Mouse (Mus musculus): ENCODE data around the gene Fam50b. TPM values are rescaled to one million over a fixed set of nuclear protein-coding genes. Genes with fewer than 3 reads are reported as not detected.

Fam50b gene
- polyA plus RNA-seq, 1 experiment, result 0.07 TPM

DNA sequence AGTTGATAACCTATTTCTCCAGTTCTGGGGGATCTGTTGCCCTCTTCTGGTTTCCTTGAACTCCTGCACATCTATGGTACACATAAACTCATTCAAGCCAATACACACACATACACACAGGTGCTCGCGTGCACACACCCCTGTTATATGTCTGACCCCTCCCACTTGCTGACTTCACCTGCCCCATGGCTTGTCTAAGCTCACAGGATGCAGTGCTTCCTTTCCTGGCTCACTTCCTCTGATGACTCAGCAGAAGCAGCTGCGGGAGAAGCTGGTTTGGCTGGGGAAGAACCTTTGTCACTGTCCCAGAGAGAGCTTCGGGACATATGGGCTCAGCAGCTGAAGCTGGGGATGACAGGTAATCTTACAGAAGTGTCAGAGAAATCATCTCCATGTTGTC lies 23.2 kb upstream of the Fam50b start:
- DNase-seq (ENCODE audit: low read depth), result no peak

DNA sequence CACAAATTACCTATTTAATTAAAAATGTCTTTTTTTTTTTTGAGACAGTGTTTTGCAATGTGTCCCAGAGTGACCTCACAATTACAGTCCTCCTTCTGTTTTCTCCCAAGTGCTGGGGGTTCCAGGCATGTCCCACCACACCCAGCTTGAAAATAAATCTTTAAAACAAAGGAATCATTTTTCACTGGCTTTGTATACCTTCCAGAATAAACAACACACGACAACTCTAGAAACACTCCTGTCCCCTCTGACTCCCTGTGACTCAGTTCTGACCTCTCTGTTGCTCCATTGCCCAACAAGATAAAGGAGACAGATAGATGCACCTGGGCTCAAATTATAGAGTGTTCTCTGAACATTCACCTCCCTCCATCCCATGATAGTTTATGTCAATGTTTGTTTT lies 21.8 kb upstream of the Fam50b start:
- no peak for DNase-seq (ENCODE audit: low read depth)
- TF ChIP-seq CTCF (IDR thresholded peaks at IDR 0.05; ENCODE audit: borderline replicate concordance, extremely low read depth, insufficient read depth, insufficient read length) (no peak), POLR2A (IDR thresholded peaks at IDR 0.05; ENCODE audit: borderline replicate concordance, extremely low read depth, insufficient read depth, insufficient read length, poor library complexity, severe bottlenecking) (no peak)

More for the DNA sequence above, 23.2 kb upstream of the Fam50b start:
- TF ChIP-seq POLR2A (IDR thresholded peaks at IDR 0.05; ENCODE audit: borderline replicate concordance, extremely low read depth, insufficient read depth, insufficient read length, poor library complexity, severe bottlenecking), result no peak
- no peak for TF ChIP-seq CTCF (IDR thresholded peaks at IDR 0.05; ENCODE audit: borderline replicate concordance, extremely low read depth, insufficient read depth, insufficient read length)

GRCm38 (mm10) chr13:34715437-34715838 lies 19.2 kb upstream of the Fam50b start:
- DNase-seq (ENCODE audit: low read depth), result peak; percentile 32
- no peak for TF ChIP-seq CTCF (IDR thresholded peaks at IDR 0.05; ENCODE audit: borderline replicate concordance, extremely low read depth, insufficient read depth, insufficient read length)
- TF ChIP-seq POLR2A (IDR thresholded peaks at IDR 0.05; ENCODE audit: borderline replicate concordance, extremely low read depth, insufficient read depth, insufficient read length, poor library complexity, severe bottlenecking), result no peak

DNA sequence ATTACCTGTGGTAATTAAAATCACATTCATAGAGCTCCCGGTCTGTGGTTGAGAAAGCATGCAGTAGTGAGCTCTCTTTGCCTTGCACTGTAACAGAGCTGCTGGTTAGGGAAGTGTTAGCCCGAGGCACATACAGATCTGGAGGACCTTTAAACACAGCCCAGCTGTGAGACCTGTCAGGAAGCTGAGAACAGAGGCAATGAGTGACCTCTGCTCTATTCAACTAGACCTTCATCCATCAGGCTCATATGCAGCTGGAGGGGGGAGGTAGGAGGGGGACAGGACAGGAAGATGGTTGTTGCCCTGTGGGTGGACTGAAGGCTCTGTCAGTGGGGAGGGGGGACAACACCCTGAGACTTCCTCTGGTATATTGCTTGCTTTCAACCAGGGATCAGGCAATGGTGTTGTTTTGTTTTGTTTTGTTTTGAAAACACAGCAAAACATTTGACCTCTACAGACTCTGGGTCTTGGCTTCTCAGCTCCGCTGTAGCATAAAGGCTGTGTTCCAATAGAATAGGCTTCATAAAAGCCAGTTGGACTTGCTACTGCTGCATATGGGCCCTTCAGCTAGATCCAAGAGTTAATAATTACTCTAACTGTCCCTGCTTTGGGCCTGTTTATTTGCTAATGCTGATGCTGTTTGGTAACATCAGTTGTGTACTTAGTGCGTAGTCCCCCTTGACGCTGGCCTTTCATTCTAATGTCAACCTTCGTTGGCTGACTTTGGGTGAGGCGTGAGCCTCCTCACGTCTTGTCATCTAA lies 9.6 kb upstream of the Fam50b start:
- no peak for DNase-seq (ENCODE audit: low read depth)
- TF ChIP-seq CTCF (IDR thresholded peaks at IDR 0.05; ENCODE audit: borderline replicate concordance, extremely low read depth, insufficient read depth, insufficient read length) (no peak), POLR2A (IDR thresholded peaks at IDR 0.05; ENCODE audit: borderline replicate concordance, extremely low read depth, insufficient read depth, insufficient read length, poor library complexity, severe bottlenecking) (no peak)

GRCm38 (mm10) chr13:34725800-34726476 lies 8.7 kb upstream of the Fam50b start:
- no peak for TF ChIP-seq CTCF (IDR thresholded peaks at IDR 0.05; ENCODE audit: borderline replicate concordance, extremely low read depth, insufficient read depth, insufficient read length)
- TF ChIP-seq POLR2A (IDR thresholded peaks at IDR 0.05; ENCODE audit: borderline replicate concordance, extremely low read depth, insufficient read depth, insufficient read length, poor library complexity, severe bottlenecking), result no peak
- DNase-seq (ENCODE audit: low read depth), result peak; percentile 68

- no peak for DNase-seq (ENCODE audit: low read depth)
- TF ChIP-seq CTCF (IDR thresholded peaks at IDR 0.05; ENCODE audit: borderline replicate concordance, extremely low read depth, insufficient read depth, insufficient read length) (no peak), POLR2A (IDR thresholded peaks at IDR 0.05; ENCODE audit: borderline replicate concordance, extremely low read depth, insufficient read depth, insufficient read length, poor library complexity, severe bottlenecking) (no peak)
These were observed 8.2 kb upstream of the Fam50b start for GRCm38 (mm10) chr13:34726477-34726805.

DNA sequence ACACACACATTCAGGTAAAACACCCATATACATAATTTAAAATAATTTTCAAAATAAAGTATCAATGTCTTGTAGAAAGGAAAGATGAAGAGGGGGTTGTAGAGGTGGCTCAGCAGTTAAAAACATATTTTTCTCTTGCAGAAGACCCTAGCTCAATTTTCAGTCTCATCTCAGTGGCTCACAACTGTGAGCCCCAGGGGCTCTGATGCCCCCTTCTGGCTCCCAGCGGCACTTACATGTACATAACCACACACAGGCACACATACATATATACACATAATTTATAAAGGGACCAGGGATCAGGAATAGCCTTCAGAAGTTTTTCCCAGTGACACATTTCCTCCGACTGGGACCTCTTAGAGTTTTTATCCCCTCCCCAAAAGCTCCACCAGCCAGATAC lies 7.6 kb upstream of the Fam50b start:
- no peak for TF ChIP-seq POLR2A (IDR thresholded peaks at IDR 0.05; ENCODE audit: borderline replicate concordance, extremely low read depth, insufficient read depth, insufficient read length, poor library complexity, severe bottlenecking)
- TF ChIP-seq CTCF (IDR thresholded peaks at IDR 0.05; ENCODE audit: borderline replicate concordance, extremely low read depth, insufficient read depth, insufficient read length), result no peak
- DNase-seq (ENCODE audit: low read depth), result no peak

DNA sequence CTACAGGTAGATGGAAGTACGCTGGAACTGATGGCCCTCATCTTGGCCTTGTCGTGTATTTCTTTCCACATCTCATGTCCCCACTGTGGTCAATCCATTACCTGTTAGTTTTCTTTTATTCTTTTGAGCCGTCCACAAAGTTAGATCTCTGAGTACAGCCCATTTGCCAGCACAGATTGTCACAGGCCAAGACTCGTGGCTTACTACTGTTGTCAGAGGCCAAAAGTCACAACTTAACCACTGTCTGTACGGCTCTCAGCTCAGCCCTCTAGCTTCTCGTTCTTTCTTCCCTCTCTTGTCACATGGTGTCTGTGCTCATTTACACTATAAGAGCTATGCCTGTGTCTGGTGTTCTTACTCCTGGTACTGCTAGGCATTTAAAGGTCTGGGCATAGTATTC lies 3.1 kb upstream of the Fam50b start:
- no peak for TF ChIP-seq POLR2A (IDR thresholded peaks at IDR 0.05; ENCODE audit: borderline replicate concordance, extremely low read depth, insufficient read depth, insufficient read length, poor library complexity, severe bottlenecking)
- TF ChIP-seq CTCF (IDR thresholded peaks at IDR 0.05; ENCODE audit: borderline replicate concordance, extremely low read depth, insufficient read depth, insufficient read length), result no peak
- no peak for DNase-seq (ENCODE audit: low read depth)

DNA sequence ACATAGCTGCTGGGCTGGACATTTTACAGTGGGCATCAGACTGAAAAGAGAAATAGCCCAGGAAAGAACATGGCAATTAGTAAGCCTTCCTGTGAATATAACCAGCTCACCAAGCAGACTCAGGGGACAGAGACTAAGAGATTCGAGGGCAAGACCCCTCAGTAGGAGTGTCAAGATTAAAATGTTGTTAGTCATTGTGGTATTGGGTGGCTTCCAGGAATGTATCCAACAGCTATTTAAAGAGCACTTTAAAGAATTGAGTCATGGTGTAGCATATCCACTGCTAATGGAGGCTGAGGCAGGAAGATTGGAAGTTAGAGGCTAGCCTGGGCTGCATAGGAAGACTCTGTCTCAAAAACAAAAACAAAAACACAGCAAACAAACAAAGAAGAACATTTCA lies 870 bp upstream of the Fam50b start:
- no peak for TF ChIP-seq CTCF (IDR thresholded peaks at IDR 0.05; ENCODE audit: borderline replicate concordance, extremely low read depth, insufficient read depth, insufficient read length)
- TF ChIP-seq POLR2A (IDR thresholded peaks at IDR 0.05; ENCODE audit: borderline replicate concordance, extremely low read depth, insufficient read depth, insufficient read length, poor library complexity, severe bottlenecking), result no peak

GRCm38 (mm10) chr13:34737968-34738698 lies 3.5 kb downstream of the Fam50b start:
- peak; percentile 54 for DNase-seq (ENCODE audit: low read depth)
- TF ChIP-seq POLR2A (IDR thresholded peaks at IDR 0.05; ENCODE audit: borderline replicate concordance, extremely low read depth, insufficient read depth, insufficient read length, poor library complexity, severe bottlenecking), result no peak
- TF ChIP-seq CTCF (IDR thresholded peaks at IDR 0.05; ENCODE audit: borderline replicate concordance, extremely low read depth, insufficient read depth, insufficient read length), result no peak

More for the DNA sequence above, 870 bp upstream of the Fam50b start:
- DNase-seq (ENCODE audit: low read depth), result no peak

GRCm38 (mm10) chr13:34738699-34738973 lies 4.0 kb downstream of the Fam50b start:
- no peak for DNase-seq (ENCODE audit: low read depth)
- no peak for TF ChIP-seq POLR2A (IDR thresholded peaks at IDR 0.05; ENCODE audit: borderline replicate concordance, extremely low read depth, insufficient read depth, insufficient read length, poor library complexity, severe bottlenecking)
- no peak for TF ChIP-seq CTCF (IDR thresholded peaks at IDR 0.05; ENCODE audit: borderline replicate concordance, extremely low read depth, insufficient read depth, insufficient read length)

Measured in brain, embryonic 14.5 days (tissue).